Mouse (Mus musculus) liver, adult (tissue): Measurements from ENCODE around the gene Olfr315.

Experiments
- GATA4 ChIP-seq: IDR thresholded peaks from 2 replicates; pipeline ENCODE4 v1.6.1; 2014; ENCODE audit warnings: mild to moderate bottlenecking, low read length; ENCODE audit not compliant: insufficient replicate concordance

Olfr315 gene

GRCm38 (mm10) chr11:58772888-58773287 lies at the start of gene Olfr315:
Gene Olfr315 (plus strand): TSS chr11:58773188.
- TF ChIP-seq GATA4: no peak

GRCm38 (mm10) chr11:58723914-58724313 lies 49.1 kb upstream of the Olfr315 start, which contains the start of gene Olfr318:
Gene Olfr318 (minus strand): TSS chr11:58724014.
- TF ChIP-seq GATA4: no peak

GRCm38 (mm10) chr11:58733372-58733771 lies 39.6 kb upstream of the Olfr315 start:
- no peak for TF ChIP-seq GATA4

GRCm38 (mm10) chr11:58738792-58739262 lies 34.2 kb upstream of the Olfr315 start, which contains the start of gene Olfr317:
Gene Olfr317 (minus strand): TSS chr11:58739212.
- TF ChIP-seq GATA4: no peak

GRCm38 (mm10) chr11:58752434-58752833 lies 20.6 kb upstream of the Olfr315 start, which contains the start of gene Olfr316:
Gene Olfr316 (plus strand): TSS chr11:58752734.
- no peak for TF ChIP-seq GATA4

GRCm38 (mm10) chr11:58782480-58783089 lies 9.6 kb downstream of the Olfr315 start, which contains the start of gene Olfr314:
Gene Olfr314 (plus strand): TSS chr11:58782952.
- TF ChIP-seq GATA4: no peak

- TF ChIP-seq GATA4: no peak
Measured at GRCm38 (mm10) chr11:58784182-58784581, 11.2 kb downstream of the Olfr315 start.

- TF ChIP-seq GATA4: no peak
Measured at GRCm38 (mm10) chr11:58787651-58788050, 14.7 kb downstream of the Olfr315 start.

- no peak for TF ChIP-seq GATA4
Measured at GRCm38 (mm10) chr11:58788346-58788745, 15.4 kb downstream of the Olfr315 start.

- TF ChIP-seq GATA4: no peak
Measured at GRCm38 (mm10) chr11:58789532-58789931, 16.5 kb downstream of the Olfr315 start.

GRCm38 (mm10) chr11:58790053-58790452 lies 17.1 kb downstream of the Olfr315 start:
- TF ChIP-seq GATA4: no peak

- no peak for TF ChIP-seq GATA4
Measured at GRCm38 (mm10) chr11:58790646-58791045, 17.7 kb downstream of the Olfr315 start.

GRCm38 (mm10) chr11:58795856-58796255 lies 22.9 kb downstream of the Olfr315 start:
- no peak for TF ChIP-seq GATA4

GRCm38 (mm10) chr11:58796850-58797249 lies 23.9 kb downstream of the Olfr315 start:
- no peak for TF ChIP-seq GATA4

- TF ChIP-seq GATA4: no peak
Measured at GRCm38 (mm10) chr11:58799747-58800146, 26.8 kb downstream of the Olfr315 start.

- no peak for TF ChIP-seq GATA4
Measured at GRCm38 (mm10) chr11:58801558-58802228, 28.7 kb downstream of the Olfr315 start, which contains the start of gene Fam183b. Gene Fam183b (minus strand): TSS chr11:58801960.

- TF ChIP-seq GATA4: no peak
Measured at GRCm38 (mm10) chr11:58803871-58804270, 30.9 kb downstream of the Olfr315 start.

GRCm38 (mm10) chr11:58804393-58804792 lies 31.4 kb downstream of the Olfr315 start:
- no peak for TF ChIP-seq GATA4
